Mouse (Mus musculus) lung, adult 2 months (tissue): ENCODE data around the gene Gmfg.

Source experiments
- CTCF ChIP-seq: fragments of 200-500 bp; IDR thresholded peaks from 2 replicates; pipeline ENCODE4 v1.5.1; 2011; ENCODE audit warnings: mild to moderate bottlenecking, low read length, control low read depth; ENCODE audit not compliant: insufficient read depth
- POLR2A ChIP-seq: fragments of 200-500 bp; IDR thresholded peaks from 2 replicates; pipeline ENCODE4 v1.6.1; 2011; ENCODE audit warnings: low read depth, mild to moderate bottlenecking, control low read depth, low read length, borderline replicate concordance; ENCODE audit errors: extremely low read depth

DNA sequence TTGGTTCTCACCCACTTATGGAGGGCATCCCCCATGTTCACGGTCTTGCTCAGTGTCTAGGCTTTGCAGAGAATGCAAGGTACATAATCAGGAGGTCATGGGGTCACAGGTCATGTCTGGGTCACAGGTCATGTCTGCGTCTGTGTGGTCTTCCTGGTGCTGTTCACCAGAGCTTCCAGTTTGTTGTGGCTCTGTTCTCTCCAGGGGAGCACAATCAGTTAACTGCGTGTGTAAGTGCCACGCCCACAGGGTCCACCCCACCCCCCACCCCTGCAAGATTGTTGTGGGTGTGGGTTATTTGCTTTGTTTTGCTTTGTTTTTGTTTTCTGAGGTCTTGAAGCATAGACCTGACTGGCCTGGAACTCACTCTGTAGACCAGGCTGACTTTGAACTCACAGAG, 46.9 kb downstream of the Gmfg start:
- TF ChIP-seq CTCF (no peak), POLR2A (no peak)
